Comparison of ENCODE assay signal across 8 mouse cellular contexts in genomic region chrX:52911587-52912371, GRCm38 (mm10). TPM values are rescaled to one million over a fixed set of nuclear protein-coding genes. Genes with fewer than 3 reads are reported as not detected.
A peak's percentile ranks its signal among the peaks of the same experiment; 100 is the strongest.
DNase-seq lines count a peak whose midpoint lies in the region; ATAC-seq and TF ChIP-seq lines count a peak whose summit lies in the region.

Phf6 (plus strand) TSS chrX:52912266.

- peak; percentile 99 for ATAC-seq in hindbrain, postnatal 0 days

- H3K4me2 ChIP-seq in hindbrain, postnatal 0 days (ENCODE audit: low read depth, low read length) = peak within 1 kb of the TSS; percentile 55

- H3K9ac ChIP-seq in hindbrain, postnatal 0 days (replicated peaks; ENCODE audit: low read length) = peak within 1 kb of the TSS; percentile 75

- peak; percentile 61 for DNase-seq in WW6 (ENCODE audit: low read depth, low spot score)
- DNase-seq in cerebellum, postnatal 4 days (ENCODE audit: low spot score in 2 of 2) = peak; percentile 73 to 86
- DNase-seq in gastrocnemius, adult 2 months = peak; percentile 95
- peak; percentile 96 for DNase-seq in hindbrain, postnatal 0 days (ENCODE audit: low spot score)
- peak; percentile 68 to 88 for DNase-seq in left cerebral cortex, adult 8-10 months (ENCODE audit: low spot score in 2 of 2)
- peak; percentile 94 to 95 for DNase-seq in right cerebral cortex, postnatal 10 days (ENCODE audit: low spot score in 2 of 2)
- DNase-seq in urinary bladder, postnatal 25 days (ENCODE audit: low spot score) = peak; percentile 76

- H3K4me3 ChIP-seq in gastrocnemius, adult 2 months = peak within 1 kb of the TSS; percentile 90
- H3K4me3 ChIP-seq in hindbrain, postnatal 0 days (ENCODE audit: low read length) = peak within 1 kb of the TSS; percentile 60
- peak within 1 kb of the TSS; percentile 93 for H3K4me3 ChIP-seq in megakaryocyte, embryonic 14.5 days (replicated peaks)

- peak within 1 kb of the TSS; percentile 86 for H3K27ac ChIP-seq in gastrocnemius, adult 2 months
- peak within 1 kb of the TSS; percentile 92 for H3K27ac ChIP-seq in hindbrain, postnatal 0 days

- WGBS in hindbrain, postnatal 0 days = 22% methylated on average over 52 of the region's 54 CpGs

- H3K36me3 ChIP-seq in hindbrain, postnatal 0 days (ENCODE audit: insufficient read depth, low read length) = no peaks in the 10 kb centered on the region
- H3K36me3 ChIP-seq in megakaryocyte, embryonic 14.5 days (replicated peaks; ENCODE audit: low read length) = no peaks in the 10 kb centered on the region

- H3K4me1 ChIP-seq in hindbrain, postnatal 0 days (ENCODE audit: insufficient read depth, low read length) = no peaks in the 10 kb centered on the region
- H3K4me1 ChIP-seq in megakaryocyte, embryonic 14.5 days = no peaks in the 10 kb centered on the region; the same call in 1 of the 2 replicates

- no peaks in the 10 kb centered on the region for H3K27me3 ChIP-seq in hindbrain, postnatal 0 days (ENCODE audit: insufficient read depth, low read length)
- peaks cover 8% of the 10 kb centered on the region for H3K27me3 ChIP-seq in megakaryocyte, embryonic 14.5 days (replicated peaks)

- TF ChIP-seq CTCF in gastrocnemius, adult 2 months (IDR thresholded peaks at IDR 0.05) = no peak
- no peak for TF ChIP-seq CTCF in hindbrain, postnatal 0 days (IDR thresholded peaks at IDR 0.05; ENCODE audit: low read depth)

- no peaks in the 10 kb centered on the region for H3K9me3 ChIP-seq in hindbrain, postnatal 0 days (ENCODE audit: low read length)
- peaks cover 6% of the 10 kb centered on the region for H3K9me3 ChIP-seq in megakaryocyte, embryonic 14.5 days

- intact Hi-C loops in gastrocnemius, adult 2 months (cut with DNase I) = no loop called here

RNA-seq across cellular contexts. Expression of gene Phf6, which starts in this region (rescaled TPM):
- 1 to 10 TPM; 3.5 to 4.6 TPM for total RNA-seq in gastrocnemius, adult 2 months (2021)
- total RNA-seq in hindbrain, postnatal 0 days (2014; rRNA removed) = 29.7 and 32.9 TPM in 2 replicates
- polyA plus RNA-seq in hindbrain, postnatal 0 days (2015; fragmentation: Nextera tagmentation; extraction: Ambion mirVana) = 34.6 and 35.4 TPM in 2 replicates
- total RNA-seq in left cerebral cortex, adult 8-10 months (2022) = 10 to 100 TPM; 20.7 to 24.9 (median 21.3) TPM
- 0.62 and 2.5 TPM in 2 replicates for polyA plus RNA-seq in megakaryocyte, embryonic 14.5 days (2012; ENCODE audit: insufficient read depth, low replicate concordance)

Comparison
In these comparisons a context has a peak if more than half of its experiments do, and no peak if none do; other contexts are left out.
1. Peak in every context shown above with its lines: DNase-seq, ATAC-seq, H3K4me3 ChIP-seq and H3K27ac ChIP-seq.
2. RNA of gene Phf6 (polyA plus RNA-seq): 34.6 to 35.4 TPM in hindbrain, postnatal 0 days; 0.62 to 2.5 TPM in megakaryocyte, embryonic 14.5 days; every median in the first group is over 10 times any median in the second.